Mouse (Mus musculus) heart, adult 9 months (tissue): ENCODE data around the gene Ralb.

Experiments
- DNase-seq, 2 experiments: peaks; one replicate each; pipeline ENCODE4 v3.0.0; 2022; ENCODE audit warnings: low spot score in 2 of 2

Gene Ralb

DNA sequence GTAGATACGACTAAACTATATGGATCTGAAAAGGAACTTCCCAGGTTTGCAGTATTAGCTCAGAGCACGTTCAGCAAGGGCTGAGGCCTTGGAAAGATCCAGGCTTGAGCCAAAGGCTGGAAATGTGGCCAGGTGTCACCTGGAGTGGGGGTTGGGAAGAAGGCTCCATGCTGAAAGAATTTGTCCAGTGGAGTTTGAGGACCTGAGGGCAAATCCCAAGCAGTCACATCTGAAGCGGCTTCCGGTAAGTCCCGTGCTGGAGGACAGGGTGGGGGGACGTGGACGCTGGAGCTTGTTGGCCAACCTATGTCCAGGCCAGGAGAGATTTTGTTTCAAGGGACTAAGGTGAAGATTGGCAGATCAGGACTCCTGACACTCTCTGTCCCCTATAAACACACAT is 19.2 kb upstream of the Ralb start:
- DNase-seq: no peak

DNA sequence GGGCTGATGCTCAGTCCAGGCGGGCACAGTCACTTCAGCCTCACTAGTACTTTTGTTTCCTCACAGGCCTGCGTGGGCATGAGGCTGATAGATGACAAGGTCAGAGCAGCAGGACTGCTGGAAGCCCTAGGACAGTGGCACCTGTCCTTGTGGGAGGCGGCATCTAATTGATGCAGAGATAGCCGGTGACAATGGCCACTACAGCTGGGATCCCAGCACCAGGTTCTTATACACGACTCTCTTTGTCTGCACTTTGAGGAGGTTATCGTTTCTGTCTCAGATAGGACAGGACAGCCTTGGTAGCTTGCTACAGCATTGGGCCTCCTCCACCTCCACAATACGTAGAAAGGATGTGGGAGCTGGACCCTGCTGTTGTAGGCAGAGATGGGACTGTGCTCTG is 18.8 kb upstream of the Ralb start:
- DNase-seq: no peak

DNA sequence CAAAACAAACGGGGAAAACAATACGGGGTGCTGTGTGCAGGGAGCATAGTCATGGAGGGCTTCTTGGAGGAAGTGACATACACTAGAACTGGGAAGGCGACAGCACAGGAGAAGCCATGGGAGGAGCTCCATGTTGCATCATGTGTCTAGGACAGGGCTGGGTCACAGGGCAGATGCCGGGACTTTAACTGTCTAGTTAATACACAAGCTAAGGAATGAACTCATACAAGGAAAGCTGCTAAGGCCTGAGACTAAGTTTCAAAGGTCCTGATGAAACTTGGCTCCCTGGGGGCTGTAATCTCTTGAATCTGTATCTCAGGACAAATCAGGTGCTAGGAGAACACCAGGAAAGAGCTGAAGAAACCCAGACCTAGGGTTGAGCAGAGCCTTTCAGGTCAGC is 18.1 kb upstream of the Ralb start:
- no peak for DNase-seq

DNA sequence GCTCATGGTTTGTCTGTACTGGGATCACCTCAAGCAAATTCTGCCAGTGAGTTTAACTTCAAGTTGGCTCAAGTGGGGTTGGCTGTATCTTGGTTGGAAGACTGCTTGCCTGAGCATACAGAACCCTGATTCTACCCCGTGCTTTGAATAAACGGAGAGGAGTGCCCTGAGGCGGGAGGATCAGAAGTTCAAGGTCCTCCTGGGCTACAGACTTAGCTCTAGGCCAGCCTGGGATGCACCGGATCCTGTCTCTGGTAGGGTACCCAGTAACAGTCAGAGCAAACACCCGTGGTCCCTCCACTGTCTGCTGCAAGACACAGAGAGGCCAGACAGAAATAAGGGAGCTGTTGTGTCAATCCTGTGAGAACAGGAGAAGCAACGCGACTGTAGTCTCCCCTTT is 17.1 kb upstream of the Ralb start:
- DNase-seq: no peak

DNA sequence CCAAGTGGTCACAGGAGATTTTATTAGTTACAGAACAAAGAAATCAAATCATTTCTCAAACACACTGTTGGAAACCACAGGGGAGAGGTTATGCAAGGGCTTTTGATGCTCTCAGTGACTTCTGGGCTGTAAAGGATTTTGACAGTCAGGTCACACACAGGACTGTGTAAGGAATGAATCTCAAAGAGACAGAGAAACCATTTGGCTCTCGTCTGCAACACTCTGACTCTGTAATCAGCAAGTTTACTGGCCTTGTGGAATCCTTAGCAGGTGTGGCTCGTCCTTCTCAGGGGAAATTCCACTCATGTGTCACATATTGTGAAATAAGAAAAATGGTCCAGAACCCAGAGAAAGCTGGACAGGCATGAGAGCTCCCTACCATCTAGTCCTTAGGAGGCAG is 16.4 kb upstream of the Ralb start:
- no peak for DNase-seq

DNA sequence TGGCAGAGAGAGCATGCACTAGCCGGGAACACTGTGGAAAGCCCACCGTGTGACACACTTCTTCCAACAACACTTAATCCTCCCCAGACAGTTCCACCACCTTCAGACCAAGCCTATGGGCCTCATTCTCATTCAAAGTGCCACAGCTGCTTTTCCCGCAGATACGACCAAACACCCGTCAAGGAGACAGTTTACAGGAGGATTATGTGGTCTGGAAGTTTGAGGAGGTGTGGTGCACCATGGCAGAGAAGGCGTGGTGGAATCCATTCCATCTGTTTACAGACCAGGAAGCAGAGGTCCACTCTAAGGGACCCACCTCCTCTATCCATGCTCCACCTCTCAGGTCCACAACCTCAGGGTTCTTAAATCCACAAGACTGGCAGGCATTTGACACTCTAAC is 14.7 kb upstream of the Ralb start:
- DNase-seq: no peak

DNA sequence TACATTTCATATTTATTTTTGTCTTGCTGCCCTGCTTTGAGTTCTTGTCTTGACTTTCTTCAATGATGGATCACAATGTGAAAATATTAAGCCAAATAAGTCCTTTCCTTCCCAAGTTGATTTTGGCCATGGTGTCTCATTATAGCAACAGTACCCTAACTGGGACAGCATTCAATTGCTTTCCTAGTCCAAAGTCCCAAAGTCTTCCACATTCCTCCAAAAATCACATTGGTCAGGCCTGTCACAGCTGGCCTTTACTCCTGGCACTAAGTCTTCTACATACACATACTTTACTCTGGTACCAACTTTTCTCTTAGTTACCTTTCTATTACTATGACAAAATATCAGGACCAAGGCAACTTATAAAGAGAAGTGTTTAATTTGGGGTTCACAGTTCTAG is 14.2 kb upstream of the Ralb start:
- DNase-seq: no peak

DNA sequence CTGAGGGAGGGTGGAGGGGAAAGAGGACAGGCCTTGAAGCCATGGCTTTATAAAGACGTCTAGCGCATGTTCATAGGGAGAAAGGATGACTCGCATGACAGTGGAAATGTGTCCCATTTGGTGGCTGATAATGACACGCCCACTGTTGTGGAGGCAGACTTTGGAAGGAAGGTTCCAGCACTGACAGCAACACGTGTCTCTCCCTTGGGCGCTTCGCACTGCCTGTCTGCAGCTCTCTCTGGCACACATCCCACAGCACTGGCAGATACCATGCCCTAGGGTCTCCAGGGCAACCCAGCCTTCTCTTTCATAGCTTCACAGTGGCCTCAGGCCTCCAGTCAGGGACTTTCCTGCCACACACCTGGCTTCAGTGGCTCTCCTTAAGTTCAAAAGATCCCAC is 13.5 kb upstream of the Ralb start:
- no peak for DNase-seq

DNA sequence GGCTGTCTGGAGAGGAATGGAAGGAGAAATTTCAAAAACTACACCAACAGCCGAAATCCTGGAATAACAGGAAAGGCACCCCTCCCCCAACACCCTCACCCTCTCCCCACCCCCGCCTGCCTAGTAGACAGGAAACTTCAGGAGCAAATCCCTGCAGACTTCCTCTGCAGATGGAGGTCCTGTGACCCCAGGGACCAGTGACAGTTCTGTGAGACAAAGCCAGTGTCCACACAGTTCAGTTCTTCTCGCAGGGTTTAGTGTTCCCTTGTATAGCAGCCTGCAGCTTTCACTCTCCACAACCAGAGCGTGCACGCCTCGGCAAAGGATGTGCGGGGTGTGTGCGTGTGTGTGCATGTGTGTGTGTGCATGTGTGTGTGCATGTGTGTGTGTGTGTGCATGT is 6.3 kb upstream of the Ralb start:
- DNase-seq: peak in 1 of 2 experiments; percentile 57

DNA sequence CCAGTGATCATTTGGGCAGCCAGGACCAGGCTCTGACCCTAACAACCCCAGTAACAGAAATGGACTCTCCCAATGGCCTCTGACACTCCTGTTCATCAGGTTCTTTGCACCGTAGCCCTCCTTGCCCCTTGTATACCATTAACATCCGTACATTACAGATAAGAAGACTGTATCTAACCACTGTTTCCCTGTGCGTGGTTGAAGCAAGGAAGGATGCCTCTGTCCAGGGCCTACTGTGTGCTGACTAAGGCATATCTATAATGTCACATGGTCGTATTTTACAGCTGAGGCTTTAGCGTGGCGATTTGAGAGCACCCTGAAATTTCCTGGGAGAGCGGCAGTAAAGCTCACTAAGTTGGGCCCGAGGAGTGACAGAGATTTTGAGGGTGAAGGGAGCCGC is 5.8 kb upstream of the Ralb start:
- no peak for DNase-seq

DNA sequence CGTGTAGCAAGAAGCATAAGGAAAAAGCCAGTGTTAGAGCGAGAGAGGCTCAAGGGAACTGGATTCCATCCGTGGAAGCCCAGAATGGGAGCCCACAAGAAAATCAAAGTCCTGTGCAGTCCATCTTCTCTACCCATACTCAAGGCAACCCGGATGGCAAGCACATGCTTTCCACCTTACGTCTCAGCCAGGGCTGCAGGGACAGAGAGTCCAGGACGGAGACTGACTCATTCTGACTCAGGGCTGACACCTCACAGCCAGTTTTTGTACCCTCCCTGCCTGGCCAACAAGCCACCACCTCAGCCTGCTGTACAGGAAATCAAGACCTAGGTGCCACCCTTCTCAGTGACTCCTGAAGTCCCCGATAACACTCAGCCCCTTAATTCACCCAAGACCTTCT is 4.9 kb upstream of the Ralb start:
- no peak for DNase-seq

DNA sequence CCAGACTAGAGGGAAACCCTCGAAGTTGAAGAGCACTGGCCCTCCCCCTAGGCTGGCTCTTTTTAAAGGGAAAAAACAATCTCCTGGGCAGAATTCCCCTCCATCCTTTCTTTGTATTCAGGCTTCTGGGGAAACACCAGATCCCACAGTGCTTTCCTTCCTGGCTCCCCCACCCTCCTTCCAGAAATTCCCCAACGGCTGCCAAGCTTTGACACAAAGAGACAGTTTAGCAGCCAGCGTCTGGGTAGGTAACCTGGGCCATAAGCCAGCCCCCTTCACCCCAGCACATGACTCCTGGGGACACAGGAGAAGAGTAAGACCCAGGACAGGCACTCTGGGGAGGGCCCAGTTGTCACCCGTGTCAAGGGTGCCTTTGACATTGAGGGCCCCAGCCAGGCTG is 4.0 kb upstream of the Ralb start:
- peak; percentile 72 to 84 for DNase-seq

DNA sequence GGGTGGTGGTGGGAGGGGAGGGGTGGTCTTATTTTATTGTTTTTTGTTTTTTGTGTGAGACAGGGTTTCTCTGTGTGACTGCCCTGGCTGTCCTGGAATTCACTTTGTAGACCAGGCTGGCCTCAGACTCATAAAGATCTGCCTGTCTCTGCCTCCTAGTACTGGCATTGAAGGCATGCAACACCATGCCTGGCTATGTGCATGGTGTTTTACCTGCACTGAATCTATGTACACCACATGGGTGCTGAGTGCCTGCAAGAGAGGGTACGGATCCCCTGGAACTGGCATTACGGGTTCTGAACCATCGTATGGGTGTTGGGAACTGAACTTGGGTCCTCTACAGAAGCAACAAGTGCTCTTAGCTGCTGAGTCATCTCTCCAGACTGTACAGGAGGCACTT is 1.4 kb upstream of the Ralb start:
- DNase-seq: no peak

DNA sequence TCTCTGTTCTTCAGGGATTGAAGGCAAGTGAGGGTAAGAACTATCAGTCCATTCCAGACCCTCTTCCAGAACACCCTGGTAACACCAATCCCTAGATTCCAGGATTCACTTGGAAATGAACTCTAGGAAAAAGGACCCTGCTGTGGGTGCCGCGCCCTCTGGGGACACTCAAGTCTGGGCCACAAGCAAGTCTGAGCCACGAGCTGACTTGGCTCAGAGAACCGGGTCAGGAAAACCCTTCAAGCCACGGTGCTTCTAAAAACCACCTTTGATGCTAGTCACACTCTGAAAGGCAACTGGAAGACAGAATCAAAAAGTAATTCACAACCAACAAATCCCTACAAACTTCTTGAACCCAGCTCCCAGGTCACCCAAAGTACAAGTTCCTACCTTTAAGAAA is 786 bp downstream of the Ralb start:
- no peak for DNase-seq

DNA sequence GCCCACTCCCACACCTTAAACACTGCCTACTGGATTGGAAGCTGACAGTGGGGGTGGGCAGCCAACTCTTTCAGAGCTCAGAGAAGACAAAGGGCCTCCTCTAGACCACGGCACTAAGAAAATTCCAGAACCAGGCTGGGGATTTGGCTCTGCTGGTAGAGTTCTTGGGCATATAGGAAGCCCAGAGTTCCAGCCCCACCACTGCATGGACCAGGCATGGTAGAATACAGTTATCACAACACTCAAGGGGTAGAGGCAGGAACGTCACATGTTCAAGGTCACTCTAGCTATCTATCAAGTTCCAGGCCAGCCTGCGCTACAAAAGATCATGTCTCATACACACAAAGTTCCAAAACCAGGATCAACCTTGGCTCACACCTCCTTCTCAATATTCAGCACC is 1.4 kb downstream of the Ralb start:
- DNase-seq: no peak

DNA sequence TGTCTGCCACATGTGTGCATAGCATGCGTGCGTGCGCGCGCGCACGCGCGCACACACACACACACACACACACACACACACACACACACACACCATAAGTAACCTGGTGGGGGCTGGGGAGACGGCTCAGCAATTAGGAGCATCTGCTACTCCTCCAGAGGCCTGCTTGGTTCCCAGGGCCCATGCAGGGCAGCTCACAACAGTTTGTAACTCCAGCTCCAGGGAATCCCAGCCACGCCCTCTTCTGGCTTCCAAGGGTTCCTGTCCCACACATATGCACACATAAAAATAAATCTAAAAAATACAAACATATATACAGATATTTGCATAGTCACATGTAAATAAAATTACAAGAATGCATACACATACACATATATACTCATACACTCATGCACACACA is 1.9 kb downstream of the Ralb start:
- no peak for DNase-seq

DNA sequence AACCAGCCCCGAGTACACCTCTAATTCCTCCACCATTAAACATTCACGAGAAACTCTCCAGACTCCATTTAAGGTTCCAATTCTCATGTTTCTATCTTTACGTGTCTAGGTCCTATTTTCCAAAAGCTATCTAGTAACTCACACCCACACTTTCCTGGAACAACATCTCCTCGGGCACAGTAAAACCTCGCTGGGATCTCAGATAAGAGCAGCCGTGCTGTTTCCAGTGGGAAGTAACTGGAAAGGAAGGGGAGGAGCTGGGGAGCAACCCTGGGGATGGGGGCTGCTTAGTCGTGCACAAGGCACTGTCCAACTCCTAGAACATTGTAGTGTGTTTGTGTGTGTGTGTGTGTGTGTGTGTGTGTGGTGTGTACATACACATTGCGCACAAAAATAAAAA is 2.7 kb downstream of the Ralb start:
- DNase-seq: no peak

DNA sequence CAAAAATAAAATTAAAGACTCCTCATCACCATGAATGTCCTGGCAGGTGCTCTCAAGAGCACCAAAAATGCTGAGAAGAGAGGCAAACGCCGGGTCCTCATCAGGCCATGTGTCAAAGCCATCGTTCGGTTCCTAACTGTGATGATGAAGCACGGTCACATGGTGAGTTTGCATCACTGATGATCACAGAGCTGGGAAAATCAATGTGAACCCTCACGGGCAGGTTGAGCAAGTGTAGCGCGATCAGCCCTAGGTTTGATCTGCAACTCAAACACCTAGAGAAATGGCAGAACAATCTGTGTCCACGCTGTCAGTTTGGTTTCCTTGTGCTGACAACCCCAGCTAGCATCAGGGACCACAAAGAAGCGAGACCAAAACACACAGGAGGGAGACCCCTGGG is 5.1 kb downstream of the Ralb start:
- no peak for DNase-seq

DNA sequence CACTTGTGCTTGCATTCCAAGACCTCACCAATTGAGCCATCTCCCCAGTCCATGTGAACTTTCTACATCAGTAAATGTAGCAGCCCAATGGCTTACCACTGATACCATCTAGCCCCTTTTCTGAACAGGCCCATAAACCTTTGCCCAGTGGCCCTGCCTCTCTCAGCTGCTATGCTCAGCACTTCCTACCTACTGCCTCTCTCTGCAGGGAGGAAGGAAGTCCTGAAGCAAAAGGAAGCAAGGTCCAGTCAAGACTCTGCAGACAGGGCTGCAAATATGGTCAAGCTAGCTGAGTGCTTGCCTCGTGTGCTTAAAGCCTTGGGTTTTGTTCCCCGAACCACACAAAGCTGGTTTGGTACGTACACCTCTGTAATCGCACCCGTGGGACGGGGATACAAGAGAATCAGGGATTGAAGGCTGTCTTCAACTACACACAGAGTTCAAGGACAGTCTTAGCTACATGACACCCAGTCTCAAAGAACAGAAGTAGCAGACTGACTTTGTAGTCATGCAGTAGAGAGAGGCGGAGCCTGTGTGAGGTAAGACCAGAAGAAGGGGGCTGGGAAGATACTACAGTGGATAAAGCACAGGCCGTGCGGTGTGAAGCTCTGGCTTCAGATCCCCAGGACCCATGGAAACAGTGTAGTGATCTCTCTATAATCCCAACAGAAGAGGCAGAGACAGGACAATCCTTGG is 5.9 kb downstream of the Ralb start:
- DNase-seq: no peak

DNA sequence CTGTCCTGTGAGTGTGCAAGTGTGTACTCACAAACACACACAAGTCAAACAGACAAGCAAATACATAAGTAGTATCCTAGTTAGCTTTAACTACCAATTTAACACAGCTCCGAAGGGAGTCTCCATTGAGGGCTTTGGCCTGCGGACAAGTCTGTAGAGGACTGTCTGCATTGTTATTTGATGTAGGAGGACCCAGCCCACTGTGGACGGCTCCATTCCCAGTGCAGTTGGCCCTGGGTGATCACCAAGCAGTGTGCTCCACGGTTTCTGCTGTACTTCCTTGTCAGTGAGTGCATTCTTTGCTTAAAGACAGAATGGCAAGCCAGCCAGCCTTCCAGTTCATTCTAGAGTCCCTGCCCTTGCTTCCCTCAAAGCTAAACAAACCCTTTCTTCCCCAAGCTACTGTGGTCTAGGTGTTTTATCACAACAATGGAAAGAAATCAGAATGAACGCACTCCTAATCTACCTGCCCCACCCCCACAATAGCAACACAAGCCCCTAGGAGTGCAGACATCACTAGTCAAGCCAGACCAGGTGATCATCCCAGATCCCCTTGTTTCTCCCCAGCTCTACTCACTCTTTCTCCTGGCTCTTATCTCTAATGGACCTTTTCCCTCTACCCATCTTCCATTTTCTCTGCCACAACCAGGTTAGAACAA is 7.1 kb downstream of the Ralb start:
- no peak for DNase-seq

DNA sequence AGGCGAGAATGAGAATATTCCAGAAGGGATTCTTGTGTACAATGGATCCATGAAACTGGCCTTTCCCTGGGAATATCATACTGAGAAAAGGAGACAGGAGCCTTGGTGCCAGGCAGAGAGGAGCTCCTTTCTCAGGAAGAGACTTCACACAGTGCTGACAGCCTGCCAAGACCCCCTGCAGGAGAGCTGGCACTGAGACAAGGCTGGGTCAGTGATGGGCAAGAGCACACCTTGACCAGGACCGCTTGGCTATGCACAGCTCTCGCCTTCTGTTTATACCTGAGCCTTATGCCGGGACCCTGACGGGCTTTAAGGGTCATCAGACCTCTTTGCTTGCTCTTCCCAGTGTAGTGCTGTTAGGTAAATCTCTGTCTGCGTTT is 9.2 kb downstream of the Ralb start:
- DNase-seq: no peak

DNA sequence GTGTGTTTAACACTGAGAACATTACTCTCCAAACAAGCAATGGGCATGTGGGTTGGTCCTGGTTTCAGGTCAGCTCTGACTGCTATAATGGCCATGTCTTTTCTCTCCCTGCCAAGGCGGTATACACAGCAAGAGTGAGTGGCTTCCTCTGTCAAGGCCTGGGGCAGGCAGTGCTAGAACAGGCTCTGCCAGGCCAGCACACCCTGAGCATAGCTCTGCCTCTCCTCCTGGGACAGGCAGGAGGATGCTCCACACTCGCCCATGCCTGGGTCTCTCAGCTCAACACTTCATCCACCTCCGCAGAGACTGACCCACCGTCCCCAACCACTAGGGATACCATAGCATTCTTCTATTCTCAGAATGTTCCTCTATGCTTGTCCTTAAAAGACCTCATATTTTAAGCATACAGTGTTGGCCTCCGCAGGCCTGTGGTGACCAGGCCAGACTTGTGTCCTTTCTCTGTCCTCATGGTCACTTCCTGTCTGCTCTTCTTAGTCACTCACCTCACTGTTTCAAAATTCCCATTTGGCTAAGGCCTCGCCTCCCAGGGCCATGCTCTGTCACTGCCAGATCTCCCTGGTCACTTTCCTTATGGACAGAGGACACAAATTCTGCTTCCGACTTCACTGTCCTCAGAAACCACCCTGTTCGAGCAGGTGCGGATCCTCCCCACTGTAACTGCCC is 9.7 kb downstream of the Ralb start:
- DNase-seq: peak; percentile 41 to 55

DNA sequence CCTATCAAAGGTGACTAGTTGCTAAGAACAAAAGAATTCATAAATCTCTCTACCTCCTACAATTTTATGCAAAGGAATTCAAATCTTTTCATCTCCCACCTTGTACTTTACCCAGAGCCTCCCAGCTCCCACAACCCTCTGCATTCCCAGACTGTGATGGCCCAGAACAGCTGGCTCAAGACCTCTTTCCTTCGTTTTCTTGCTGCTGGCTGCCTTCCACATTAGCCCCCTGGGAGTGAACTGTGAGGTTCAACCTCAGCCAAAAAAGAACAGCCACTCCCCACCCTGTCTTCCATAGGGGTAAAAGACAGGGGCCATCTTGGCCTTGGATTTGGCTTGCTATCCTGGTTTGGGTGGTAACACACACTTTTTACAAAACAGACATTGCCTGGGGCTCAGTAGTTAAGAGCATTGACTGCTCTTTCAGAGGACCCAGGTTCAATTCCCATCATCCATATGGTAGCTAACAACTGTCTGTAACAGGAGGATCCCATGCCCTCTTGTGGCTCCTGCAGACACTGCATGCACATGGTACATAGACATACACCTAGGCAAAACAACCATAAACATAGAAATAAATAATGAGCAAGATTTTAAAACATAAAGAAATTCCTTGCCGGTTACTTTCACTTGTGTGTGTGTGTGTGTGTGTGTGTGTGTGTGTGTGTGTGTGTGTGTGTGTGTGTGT is 10.4 kb downstream of the Ralb start:
- peak in 1 of 2 experiments; percentile 43 for DNase-seq
